In genomic region chr11:69080102-69080854, GRCm38 (mm10) we compare ENCODE assay signal across 22 mouse cellular contexts. TPM values are rescaled to one million over a fixed set of nuclear protein-coding genes. Genes with fewer than 3 reads are reported as not detected.
DNase-seq lines count a peak whose midpoint lies in the region; ATAC-seq and TF ChIP-seq lines count a peak whose summit lies in the region.
"Had no signal": no experiment of that assay in that cellular context is flagged by ENCODE, and none has a peak within 500 bp of the region (broad histone marks: within the 10 kb centered on the region; RNA-seq: fewer than 3 reads in every experiment).

No protein-coding gene starts in this region.

- no peaks in the 10 kb centered on the region for H3K4me1 ChIP-seq in embryonic facial prominence, embryonic 12.5 days
- peaks cover 10% of the 10 kb centered on the region; the same call in 1 of the 2 replicates for H3K4me1 ChIP-seq in embryonic facial prominence, embryonic 10.5 days
- no peaks in the 10 kb centered on the region for H3K4me1 ChIP-seq in kidney, postnatal 0 days (replicated peaks; ENCODE audit: insufficient read depth, low read length)
- 0 out of 2 replicates have a peak, but pooled peaks cover 4% of the 10 kb centered on the region for H3K4me1 ChIP-seq in neural tube, embryonic 13.5 days (replicated peaks)
- H3K4me1 ChIP-seq in neural tube, embryonic 15.5 days: peaks cover 3% of the 10 kb centered on the region; the same call in 1 of the 2 replicates
- H3K4me1 ChIP-seq: embryonic facial prominence, embryonic 13.5 days; hindbrain, embryonic 12.5 days; midbrain, embryonic 15.5 days had no signal

- 0 out of 2 replicates have a peak overlapping the region, but pooled peaks have one; percentile 8 for H3K9ac ChIP-seq in embryonic facial prominence, embryonic 12.5 days
- no peak overlapping the region for H3K9ac ChIP-seq in kidney, postnatal 0 days (ENCODE audit: low read depth, low read length)
- H3K9ac ChIP-seq in neural tube, embryonic 13.5 days: peak overlapping the region; percentile 5; the same call in 1 of the 2 replicates
- H3K9ac ChIP-seq in neural tube, embryonic 15.5 days (replicated peaks): no peak overlapping the region
- H3K9ac ChIP-seq: embryonic facial prominence, embryonic 13.5 days; hindbrain, embryonic 12.5 days; limb, embryonic 15.5 days; midbrain, embryonic 15.5 days had no signal

- H3K9me3 ChIP-seq in embryonic facial prominence, embryonic 12.5 days: no peaks in the 10 kb centered on the region
- H3K9me3 ChIP-seq in embryonic facial prominence, embryonic 10.5 days: no peaks in the 10 kb centered on the region
- H3K9me3 ChIP-seq in kidney, postnatal 0 days (replicated peaks; ENCODE audit: low read length): no peaks in the 10 kb centered on the region
- no peaks in the 10 kb centered on the region for H3K9me3 ChIP-seq in neural tube, embryonic 13.5 days
- H3K9me3 ChIP-seq in neural tube, embryonic 15.5 days (replicated peaks): no peaks in the 10 kb centered on the region
- H3K9me3 ChIP-seq: embryonic facial prominence, embryonic 13.5 days; hindbrain, embryonic 12.5 days; limb, embryonic 15.5 days; midbrain, embryonic 15.5 days had no signal

- no peak overlapping the region for H3K4me2 ChIP-seq in embryonic facial prominence, embryonic 12.5 days (replicated peaks)
- no peak overlapping the region for H3K4me2 ChIP-seq in kidney, postnatal 0 days (ENCODE audit: low read length)
- H3K4me2 ChIP-seq in neural tube, embryonic 13.5 days: no peak overlapping the region
- no peak overlapping the region for H3K4me2 ChIP-seq in neural tube, embryonic 15.5 days
- H3K4me2 ChIP-seq: embryonic facial prominence, embryonic 13.5 days; heart, embryonic 11.5 days; hindbrain, embryonic 12.5 days; limb, embryonic 15.5 days; midbrain, embryonic 15.5 days had no signal

- DNase-seq in embryonic facial prominence, embryonic 10.5 days (ENCODE audit: low spot score): no peak
- peak; percentile 13 for DNase-seq in kidney, postnatal 0 days (ENCODE audit: low spot score)
- no peak for DNase-seq in kidney, adult 18-20 months
- no peak for DNase-seq in yolk sac, embryonic 10.5 days (ENCODE audit: low spot score)
- DNase-seq: cerebellum, adult 9-10 months; heart, postnatal 10 days; kidney, postnatal 10 days; left cerebral cortex, postnatal 4 days; lung, adult 2 months; right cerebral cortex, adult 18-20 months; right cerebral cortex, postnatal 4 days; thymus, postnatal 25 days had no signal

- H3K27ac ChIP-seq in embryonic facial prominence, embryonic 12.5 days: no peak overlapping the region
- H3K27ac ChIP-seq in embryonic facial prominence, embryonic 10.5 days (replicated peaks): no peak overlapping the region
- H3K27ac ChIP-seq in kidney, postnatal 0 days: no peak overlapping the region
- no peak overlapping the region for H3K27ac ChIP-seq in neural tube, embryonic 13.5 days (replicated peaks)
- no peak overlapping the region for H3K27ac ChIP-seq in neural tube, embryonic 15.5 days (replicated peaks)
- H3K27ac ChIP-seq: embryonic facial prominence, embryonic 13.5 days; hindbrain, embryonic 12.5 days; limb, embryonic 15.5 days; midbrain, embryonic 15.5 days had no signal

- 84% methylated on average over 15 of the region's 15 CpGs for WGBS in embryonic facial prominence, embryonic 12.5 days
- WGBS in embryonic facial prominence, embryonic 10.5 days: 84% methylated on average over 15 of the region's 15 CpGs
- whole genome bisulfite sequencing in kidney, postnatal 0 days: 68% methylated on average over 15 of the region's 15 CpGs
- WGBS in neural tube, embryonic 13.5 days: 76% methylated on average over 15 of the region's 15 CpGs
- 75% methylated on average over 15 of the region's 15 CpGs for WGBS in neural tube, embryonic 15.5 days

- H3K4me3 ChIP-seq in embryonic facial prominence, embryonic 12.5 days: no peak overlapping the region
- H3K4me3 ChIP-seq in embryonic facial prominence, embryonic 10.5 days: no peak overlapping the region
- no peak overlapping the region for H3K4me3 ChIP-seq in kidney, postnatal 0 days (replicated peaks; ENCODE audit: low read depth, low read length)
- no peak overlapping the region for H3K4me3 ChIP-seq in neural tube, embryonic 13.5 days
- H3K4me3 ChIP-seq in neural tube, embryonic 15.5 days (replicated peaks): no peak overlapping the region
- H3K4me3 ChIP-seq: embryonic facial prominence, embryonic 13.5 days; hindbrain, embryonic 12.5 days; limb, embryonic 15.5 days; midbrain, embryonic 15.5 days; myocyte had no signal

- no peaks in the 10 kb centered on the region for H3K27me3 ChIP-seq in embryonic facial prominence, embryonic 12.5 days
- no peaks in the 10 kb centered on the region for H3K27me3 ChIP-seq in embryonic facial prominence, embryonic 10.5 days (replicated peaks; ENCODE audit: low read depth, poor library complexity, severe bottlenecking)
- no peaks in the 10 kb centered on the region for H3K27me3 ChIP-seq in kidney, postnatal 0 days (ENCODE audit: insufficient read depth, low read length)
- H3K27me3 ChIP-seq in neural tube, embryonic 13.5 days: no peaks in the 10 kb centered on the region
- no peaks in the 10 kb centered on the region for H3K27me3 ChIP-seq in neural tube, embryonic 15.5 days (replicated peaks)
- H3K27me3 ChIP-seq: embryonic facial prominence, embryonic 13.5 days; hindbrain, embryonic 12.5 days; limb, embryonic 15.5 days; midbrain, embryonic 15.5 days had no signal

- no peaks in the 10 kb centered on the region for H3K36me3 ChIP-seq in embryonic facial prominence, embryonic 12.5 days
- no peaks in the 10 kb centered on the region for H3K36me3 ChIP-seq in embryonic facial prominence, embryonic 10.5 days (replicated peaks)
- H3K36me3 ChIP-seq in kidney, postnatal 0 days (ENCODE audit: insufficient read depth, low read length): no peaks in the 10 kb centered on the region
- no peaks in the 10 kb centered on the region for H3K36me3 ChIP-seq in neural tube, embryonic 13.5 days
- H3K36me3 ChIP-seq in neural tube, embryonic 15.5 days: no peaks in the 10 kb centered on the region
- H3K36me3 ChIP-seq: embryonic facial prominence, embryonic 13.5 days; hindbrain, embryonic 12.5 days; limb, embryonic 15.5 days; midbrain, embryonic 15.5 days had no signal

- TF ChIP-seq CTCF in kidney, postnatal 0 days (IDR thresholded peaks at IDR 0.05; ENCODE audit: low read depth): no peak

- no peak for ATAC-seq in embryonic facial prominence, embryonic 12.5 days (ENCODE audit: insufficient number of reproducible peaks, insufficient read depth, low FRiP score, low TSS enrichment)
- peak; percentile 36; the same call in 1 of the 2 replicates for ATAC-seq in kidney, postnatal 0 days (replicated peaks; ENCODE audit: low FRiP score, low read depth)
- ATAC-seq in neural tube, embryonic 13.5 days (ENCODE audit: low read depth): no peak
- no peak for ATAC-seq in neural tube, embryonic 15.5 days (ENCODE audit: low FRiP score)
- ATAC-seq: forebrain, embryonic 14.5 days; midbrain, embryonic 15.5 days had no signal

RNA-seq across cellular contexts. Expression of gene Vamp2, which starts 8.0 kb away (rescaled TPM):
- 84.3 and 85.0 TPM in 2 replicates for polyA plus RNA-seq in embryonic facial prominence, embryonic 12.5 days (2016; fragmentation: Nextera tagmentation; extraction: Ambion mirVana)
- polyA plus RNA-seq in embryonic facial prominence, embryonic 10.5 days (2016; fragmentation: Nextera tagmentation; extraction: Ambion mirVana): 60.9 and 70.0 TPM in 2 replicates
- polyA plus RNA-seq in kidney, postnatal 0 days (2015; fragmentation: Nextera tagmentation; extraction: Ambion mirVana): 66.7 and 67.7 TPM in 2 replicates
- 268 and 282 TPM in 2 replicates for polyA plus RNA-seq in neural tube, embryonic 13.5 days (2015; fragmentation: Nextera tagmentation; extraction: Ambion mirVana)
- 347 and 355 TPM in 2 replicates for polyA plus RNA-seq in neural tube, embryonic 15.5 days (2015; fragmentation: Nextera tagmentation; extraction: Ambion mirVana)

RNA-seq across cellular contexts. Expression of gene Tmem107, which starts 9.7 kb away (rescaled TPM):
- 36.8 and 43.5 TPM in 2 replicates for polyA plus RNA-seq in embryonic facial prominence, embryonic 12.5 days (2016; fragmentation: Nextera tagmentation; extraction: Ambion mirVana)
- polyA plus RNA-seq in embryonic facial prominence, embryonic 10.5 days (2016; fragmentation: Nextera tagmentation; extraction: Ambion mirVana): 41.0 and 44.5 TPM in 2 replicates
- polyA plus RNA-seq in kidney, postnatal 0 days (2015; fragmentation: Nextera tagmentation; extraction: Ambion mirVana): 60.8 and 61.3 TPM in 2 replicates
- 28.4 and 29.2 TPM in 2 replicates for polyA plus RNA-seq in neural tube, embryonic 13.5 days (2015; fragmentation: Nextera tagmentation; extraction: Ambion mirVana)
- 33.3 and 39.2 TPM in 2 replicates for polyA plus RNA-seq in neural tube, embryonic 15.5 days (2015; fragmentation: Nextera tagmentation; extraction: Ambion mirVana)

RNA-seq across cellular contexts. Expression of gene Per1, which starts 14.7 kb away (rescaled TPM):
- polyA plus RNA-seq in embryonic facial prominence, embryonic 12.5 days (2016; fragmentation: Nextera tagmentation; extraction: Ambion mirVana): 11.4 and 11.5 TPM in 2 replicates
- 6.1 and 7.3 TPM in 2 replicates for polyA plus RNA-seq in embryonic facial prominence, embryonic 10.5 days (2016; fragmentation: Nextera tagmentation; extraction: Ambion mirVana)
- polyA plus RNA-seq in kidney, postnatal 0 days (2015; fragmentation: Nextera tagmentation; extraction: Ambion mirVana): 7.4 and 9.9 TPM in 2 replicates
- polyA plus RNA-seq in neural tube, embryonic 13.5 days (2015; fragmentation: Nextera tagmentation; extraction: Ambion mirVana): 8.0 and 8.4 TPM in 2 replicates
- polyA plus RNA-seq in neural tube, embryonic 15.5 days (2015; fragmentation: Nextera tagmentation; extraction: Ambion mirVana): 10.0 and 11.9 TPM in 2 replicates

RNA-seq across cellular contexts. Expression of gene Borcs6, which starts 20.8 kb away (rescaled TPM):
- polyA plus RNA-seq in embryonic facial prominence, embryonic 12.5 days (2016; fragmentation: Nextera tagmentation; extraction: Ambion mirVana): 12.3 and 12.6 TPM in 2 replicates
- polyA plus RNA-seq in embryonic facial prominence, embryonic 10.5 days (2016; fragmentation: Nextera tagmentation; extraction: Ambion mirVana): 5.3 and 5.9 TPM in 2 replicates
- polyA plus RNA-seq in kidney, postnatal 0 days (2015; fragmentation: Nextera tagmentation; extraction: Ambion mirVana): 11.9 and 13.3 TPM in 2 replicates
- 14.7 and 16.8 TPM in 2 replicates for polyA plus RNA-seq in neural tube, embryonic 13.5 days (2015; fragmentation: Nextera tagmentation; extraction: Ambion mirVana)
- polyA plus RNA-seq in neural tube, embryonic 15.5 days (2015; fragmentation: Nextera tagmentation; extraction: Ambion mirVana): 20.6 and 24.0 TPM in 2 replicates

RNA-seq across cellular contexts. Expression of gene Aurkb, which starts 34.8 kb away (rescaled TPM):
- 148 and 152 TPM in 2 replicates for polyA plus RNA-seq in embryonic facial prominence, embryonic 12.5 days (2016; fragmentation: Nextera tagmentation; extraction: Ambion mirVana)
- 215 and 218 TPM in 2 replicates for polyA plus RNA-seq in embryonic facial prominence, embryonic 10.5 days (2016; fragmentation: Nextera tagmentation; extraction: Ambion mirVana)
- polyA plus RNA-seq in kidney, postnatal 0 days (2015; fragmentation: Nextera tagmentation; extraction: Ambion mirVana): 49.3 and 61.1 TPM in 2 replicates
- 22.7 and 33.0 TPM in 2 replicates for polyA plus RNA-seq in neural tube, embryonic 13.5 days (2015; fragmentation: Nextera tagmentation; extraction: Ambion mirVana)
- 15.6 and 47.4 TPM in 2 replicates for polyA plus RNA-seq in neural tube, embryonic 15.5 days (2015; fragmentation: Nextera tagmentation; extraction: Ambion mirVana)

Comparison
In these comparisons a context has a peak if more than half of its experiments do, and no peak if none do; other contexts are left out.
1. H3K9ac ChIP-seq: peak in embryonic facial prominence, embryonic 12.5 days (single experiment) and neural tube, embryonic 13.5 days (single experiment); none in kidney, postnatal 0 days (single experiment) and neural tube, embryonic 15.5 days (single experiment).